Mouse (Mus musculus) liver, postnatal 0 days (tissue): ENCODE data around the gene Specc1. TPM values are rescaled to one million over a fixed set of nuclear protein-coding genes. Genes with fewer than 3 reads are reported as not detected.

Source experiments
- ATAC-seq: fragments of 200-750 bp; cut with Nextera tagmentation; 2 replicates; pipeline ENCODE4 v1.8.0; 2017; ENCODE audit warnings: mild to moderate bottlenecking, moderate library complexity
- DNase-seq: peaks from one replicate; pipeline ENCODE4 v3.0.0-alpha.2; 2016
- H3K27ac ChIP-seq: fragments of 300-500 bp; sonication (generic); 2 replicates; pipeline ENCODE4 v1.5.1; 2014; ENCODE audit warnings: antibody characterized with exemption, moderate library complexity, mild to moderate bottlenecking, low read depth
- H3K27me3 ChIP-seq: fragments of 300-500 bp; sonication (generic); 2 replicates; pipeline ENCODE4 v1.6.1; 2014; ENCODE audit warnings: low read length, control low read depth, mixed read lengths; ENCODE audit not compliant: insufficient read depth
- H3K36me3 ChIP-seq: fragments of 300-500 bp; sonication (generic); replicated peaks from 2 replicates; pipeline ENCODE4 v1.6.1; 2014; ENCODE audit warnings: mild to moderate bottlenecking, control low read depth, low read length, moderate library complexity, mixed read lengths; ENCODE audit not compliant: insufficient read depth
- H3K4me1 ChIP-seq: fragments of 300-500 bp; sonication (generic); 2 replicates; pipeline ENCODE4 v1.6.1; 2014; ENCODE audit warnings: antibody characterized with exemption, mild to moderate bottlenecking, control low read depth; ENCODE audit not compliant: insufficient read depth
- H3K4me2 ChIP-seq: fragments of 300-500 bp; sonication (generic); 2 replicates; pipeline ENCODE4 v1.6.1; 2014; ENCODE audit warnings: low read depth, mild to moderate bottlenecking, low read length, moderate library complexity, mixed read lengths
- H3K4me3 ChIP-seq: fragments of 300-500 bp; sonication (generic); 2 replicates; pipeline ENCODE4 v1.5.1; 2014; ENCODE audit warnings: low read depth, low read length
- H3K9ac ChIP-seq: fragments of 300-500 bp; sonication (generic); replicated peaks from 2 replicates; pipeline ENCODE4 v1.6.1; 2014; ENCODE audit warnings: mild to moderate bottlenecking, moderate library complexity
- H3K9me3 ChIP-seq: fragments of 300-500 bp; sonication (generic); 2 replicates; pipeline ENCODE4 v1.6.1; 2016; ENCODE audit warnings: mild to moderate bottlenecking, control low read depth, low read length, mixed read lengths
- CTCF ChIP-seq: sonication (generic); IDR thresholded peaks from 2 replicates; pipeline ENCODE4 v1.5.1; 2016; ENCODE audit warnings: antibody characterized with exemption, low read depth
- EP300 ChIP-seq: IDR thresholded peaks from 2 replicates; pipeline ENCODE4 v1.6.1; 2016; ENCODE audit warnings: antibody characterized with exemption, low read depth, mild to moderate bottlenecking
- WGBS: fragments of 180-500 bp; shearing (Covaris S2); extraction: QIAGEN DNeasy Blood & Tissue Kit; methylation state at CpG from one replicate; pipeline ENCODE4 v1.1.7; 2014; ENCODE audit not compliant: insufficient replicate concordance; 5-methylcytosine and 5-hydroxymethylcytosine counted together
- polyA plus RNA-seq: library from polyadenylated mRNA; unstranded; fragments of >200 nt; fragmentation: Nextera tagmentation; extraction: Ambion mirVana; gene quantifications from 2 replicates; pipeline ENCODE4 v1.2.1, GENCODE M21; 2015

The Specc1 gene
- polyA plus RNA-seq, 1 experiment from 2014 or later = 20.7 TPM

GRCm38 (mm10) chr11:62161450-62161849, 204.9 kb downstream of the Specc1 start:
- Histone ChIP-seq H3K27me3 (no peaks in the 10 kb centered on the region), H3K4me1 (peaks cover 5% of the 10 kb centered on the region; the same call in 1 of the 2 replicates), H3K9ac (no peak overlapping the region), H3K4me3 (no peak overlapping the region), H3K4me2 (no peak overlapping the region), H3K27ac (no peak overlapping the region), H3K36me3 (peaks cover 21% of the 10 kb centered on the region), H3K9me3 (no peaks in the 10 kb centered on the region)
- DNase-seq (no peak), ATAC-seq (no peak)
- WGBS = 95% methylated on average over 2 of the region's 2 CpGs
- TF ChIP-seq EP300 (no peak), CTCF (no peak)

DNA sequence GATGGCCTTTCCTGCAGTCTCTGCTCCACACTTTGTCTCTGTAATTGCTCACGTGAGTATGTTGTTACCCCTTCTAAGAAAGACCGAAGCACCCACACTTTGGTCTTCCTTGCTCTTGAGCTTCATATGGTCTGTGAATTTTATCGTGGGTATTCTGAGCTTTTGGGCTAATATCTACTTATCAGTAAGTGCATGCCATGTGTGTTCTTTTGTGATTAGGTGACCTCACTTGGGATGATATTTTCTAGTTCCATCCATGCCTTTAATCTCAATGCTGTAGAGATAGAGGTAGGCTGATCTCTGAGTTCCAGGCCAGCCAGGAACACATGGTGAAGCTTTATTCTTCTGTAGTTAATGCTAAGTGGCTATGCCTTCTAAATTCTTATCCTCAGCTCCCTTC, 207.8 kb downstream of the Specc1 start:
- no peaks in the 10 kb centered on the region for H3K27me3 ChIP-seq
- peaks cover 5% of the 10 kb centered on the region; the same call in 1 of the 2 replicates for H3K4me1 ChIP-seq
- WGBS = 49% methylated on average over 3 of the region's 3 CpGs
- TF ChIP-seq EP300 = peak; percentile 90
- no peak for TF ChIP-seq CTCF
- no peak overlapping the region for H3K4me3 ChIP-seq
- ATAC-seq (peak; percentile 38; the same call in 1 of the 2 replicates), DNase-seq (no peak)
- 0 out of 2 replicates have a peak overlapping the region, but pooled peaks have one; percentile 21 for H3K9ac ChIP-seq
- no peaks in the 10 kb centered on the region for H3K9me3 ChIP-seq
- H3K36me3 ChIP-seq = peaks cover 12% of the 10 kb centered on the region; the same call in 1 of the 2 replicates
- no peak overlapping the region; the same call in 1 of the 2 replicates for H3K4me2 ChIP-seq
- 0 out of 2 replicates have a peak overlapping the region, but pooled peaks have one; percentile 18 for H3K27ac ChIP-seq

GRCm38 (mm10) chr11:62166503-62166902, 209.9 kb downstream of the Specc1 start:
- peaks cover 23% of the 10 kb centered on the region; the same call in 1 of the 2 replicates for H3K36me3 ChIP-seq
- no peak overlapping the region for H3K4me3 ChIP-seq
- H3K27ac ChIP-seq = no peak overlapping the region
- 55% methylated on average over 3 of the region's 3 CpGs for WGBS
- H3K9me3 ChIP-seq = no peaks in the 10 kb centered on the region
- peaks cover 5% of the 10 kb centered on the region; the same call in 1 of the 2 replicates for H3K4me1 ChIP-seq
- no peak for DNase-seq
- ATAC-seq = no peak
- H3K4me2 ChIP-seq = no peak overlapping the region
- no peak overlapping the region for H3K9ac ChIP-seq
- H3K27me3 ChIP-seq = no peaks in the 10 kb centered on the region
- TF ChIP-seq CTCF (no peak), EP300 (no peak)

DNA sequence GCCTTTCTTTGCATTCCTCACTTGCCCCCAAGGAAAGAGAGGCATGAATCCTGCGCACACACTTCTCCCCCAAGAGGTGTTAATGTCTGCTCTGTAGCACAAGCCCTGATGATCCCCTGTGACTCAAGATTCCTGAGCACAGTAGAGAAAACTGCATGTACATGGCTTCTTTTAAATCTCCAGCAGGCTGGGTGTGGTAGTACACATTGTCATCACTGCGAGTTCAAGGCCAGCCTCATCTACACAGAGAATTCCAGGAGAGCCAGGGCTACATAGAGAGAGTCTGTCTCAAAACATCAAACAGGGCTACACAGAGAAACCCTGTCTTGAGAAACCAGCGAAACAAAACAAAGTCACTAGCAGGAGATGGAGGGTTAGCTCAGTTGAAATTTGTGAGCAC, 211.6 kb downstream of the Specc1 start:
- no peak overlapping the region for H3K27ac ChIP-seq
- H3K9ac ChIP-seq = no peak overlapping the region
- H3K4me1 ChIP-seq = peaks cover 5% of the 10 kb centered on the region; the same call in 1 of the 2 replicates
- no peaks in the 10 kb centered on the region for H3K27me3 ChIP-seq
- TF ChIP-seq EP300 = no peak
- no peak for TF ChIP-seq CTCF
- H3K9me3 ChIP-seq = no peaks in the 10 kb centered on the region
- peaks cover 16% of the 10 kb centered on the region; the same call in 1 of the 2 replicates for H3K36me3 ChIP-seq
- no peak overlapping the region for H3K4me3 ChIP-seq
- WGBS = 93% methylated on average over 3 of the region's 3 CpGs
- DNase-seq = no peak
- no peak overlapping the region for H3K4me2 ChIP-seq
- no peak for ATAC-seq

- Histone ChIP-seq H3K4me3 (no peak overlapping the region), H3K27ac (no peak overlapping the region), H3K9me3 (no peaks in the 10 kb centered on the region), H3K9ac (no peak overlapping the region), H3K36me3 (no peaks in the 10 kb centered on the region), H3K4me2 (no peak overlapping the region), H3K4me1 (no peaks in the 10 kb centered on the region), H3K27me3 (no peaks in the 10 kb centered on the region)
- ATAC-seq (no peak), DNase-seq (no peak)
- WGBS = 86% methylated on average over 10 of the region's 10 CpGs
- TF ChIP-seq CTCF = no peak
- TF ChIP-seq EP300 = no peak
Observed at GRCm38 (mm10) chr11:62177395-62178113, 221.0 kb downstream of the Specc1 start.

DNA sequence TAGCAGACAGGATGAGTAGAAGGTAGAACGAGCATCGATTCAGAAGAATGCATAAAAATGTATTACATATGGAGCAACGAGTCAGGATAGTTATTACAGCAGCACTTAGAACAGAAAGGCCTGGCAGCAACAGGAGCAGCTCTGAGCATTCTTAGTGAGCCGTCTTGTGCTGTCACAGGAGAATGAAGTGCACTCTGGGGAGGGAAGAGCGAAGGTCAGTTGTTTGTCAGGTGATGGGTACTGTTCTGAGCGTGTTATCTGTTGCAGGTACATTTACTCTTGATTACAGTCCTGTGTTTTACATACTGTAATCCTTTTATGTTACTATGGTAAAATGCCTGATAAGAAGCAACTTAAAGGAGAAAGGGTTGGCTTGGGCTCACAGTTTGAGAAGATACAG, 224.2 kb downstream of the Specc1 start:
- WGBS = 87% methylated on average over 6 of the region's 6 CpGs
- H3K4me3 ChIP-seq = no peak overlapping the region

More for the DNA sequence above, 224.2 kb downstream of the Specc1 start:
- no peak for TF ChIP-seq CTCF
- TF ChIP-seq EP300 = no peak
- DNase-seq = no peak
- Histone ChIP-seq H3K27ac (no peak overlapping the region), H3K4me2 (no peak overlapping the region), H3K36me3 (no peaks in the 10 kb centered on the region), H3K9me3 (no peaks in the 10 kb centered on the region), H3K27me3 (no peaks in the 10 kb centered on the region), H3K4me1 (no peaks in the 10 kb centered on the region), H3K9ac (no peak overlapping the region)
- no peak for ATAC-seq
